Comparison of ENCODE assay signal across 16 mouse cellular contexts in the genomic region with DNA sequence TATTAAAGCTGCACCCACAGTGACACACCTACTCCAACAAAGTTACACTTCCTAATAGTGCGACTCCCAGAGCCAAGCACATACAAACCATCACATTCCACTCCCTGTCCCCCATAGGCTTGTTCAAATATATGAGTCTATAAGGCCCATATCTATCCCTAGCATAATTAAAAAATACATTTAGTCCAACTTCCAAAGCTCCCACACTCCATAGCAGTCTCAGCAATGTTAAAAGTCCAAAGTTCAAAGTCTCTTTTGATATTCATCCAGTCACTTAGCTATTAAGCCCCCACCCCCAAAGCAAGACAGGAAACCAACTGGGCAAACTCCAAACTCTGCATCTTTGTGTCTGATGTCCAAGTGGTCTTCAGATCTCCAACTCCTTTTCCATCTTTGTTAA.
"Had no signal": no experiment of that assay in that cellular context is flagged by ENCODE, and none has a peak within 500 bp of the region (broad histone marks: within the 10 kb centered on the region; RNA-seq: fewer than 3 reads in every experiment).

No protein-coding gene starts in this region.

- DNase-seq: retina, postnatal 1 day; right cerebral cortex, adult 18-20 months; right cerebral cortex, postnatal 14 days; right cerebral cortex, postnatal 25 days; right cerebral cortex, postnatal 4 days; spleen, adult 18-20 months; thymus, adult 18-20 months; thymus, adult 2 months; thymus, postnatal 14 days; thymus, postnatal 25 days; thymus, postnatal 36 days; thymus, postnatal 4 days had no signal

- H3K4me2 ChIP-seq: neural tube, embryonic 13.5 days; neural tube, embryonic 15.5 days; stomach, embryonic 15.5 days had no signal

- H3K36me3 ChIP-seq: neural tube, embryonic 13.5 days; neural tube, embryonic 15.5 days; stomach, embryonic 15.5 days had no signal

- H3K9ac ChIP-seq: neural tube, embryonic 13.5 days; neural tube, embryonic 15.5 days; stomach, embryonic 15.5 days had no signal

- H3K27ac ChIP-seq: neural tube, embryonic 13.5 days; neural tube, embryonic 15.5 days; stomach, embryonic 15.5 days; stomach, postnatal 0 days had no signal

- H3K4me3 ChIP-seq: neural tube, embryonic 13.5 days; neural tube, embryonic 15.5 days; stomach, embryonic 15.5 days had no signal

- H3K4me1 ChIP-seq: neural tube, embryonic 13.5 days; neural tube, embryonic 15.5 days; stomach, embryonic 15.5 days had no signal

- H3K9me3 ChIP-seq: neural tube, embryonic 13.5 days; neural tube, embryonic 15.5 days; stomach, embryonic 15.5 days had no signal

- H3K27me3 ChIP-seq: neural tube, embryonic 13.5 days; neural tube, embryonic 15.5 days; stomach, embryonic 15.5 days had no signal
